Mouse (Mus musculus) small intestine, adult 2 months (tissue): ENCODE data around the gene Slc39a7.

Experiments
- CTCF ChIP-seq: fragments of 200-500 bp; IDR thresholded peaks from 2 replicates; pipeline ENCODE4 v1.5.1; 2012; ENCODE audit warnings: low read depth, mild to moderate bottlenecking, control low read depth, inconsistent platforms, low read length, moderate library complexity, mixed read lengths; ENCODE audit not compliant: insufficient replicate concordance, insufficient read length; ENCODE audit errors: extremely low read depth
- POLR2A ChIP-seq: fragments of 200-500 bp; IDR thresholded peaks from 2 replicates; pipeline ENCODE4 v1.6.1; 2012; ENCODE audit warnings: low read depth, mild to moderate bottlenecking, control low read depth, inconsistent platforms, low read length, moderate library complexity

DNA sequence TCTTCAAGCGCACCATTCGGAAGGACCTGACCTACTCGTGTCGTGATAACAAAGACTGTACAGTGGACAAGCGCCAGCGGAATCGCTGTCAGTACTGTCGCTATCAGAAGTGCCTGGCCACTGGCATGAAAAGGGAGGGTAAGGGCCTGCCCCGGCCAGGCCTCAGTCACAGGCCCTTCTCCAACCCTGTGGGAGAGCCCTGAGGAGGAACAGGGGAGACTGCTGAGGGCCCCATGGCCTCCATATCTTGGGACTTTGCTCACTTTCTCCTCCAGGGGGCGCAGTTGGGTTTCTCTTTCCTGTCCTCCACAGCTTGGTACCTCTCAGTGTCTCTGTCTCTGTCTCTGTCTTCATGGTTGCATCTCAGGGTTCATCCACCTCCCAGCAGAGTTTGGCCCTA lies 2.6 kb upstream of the Slc39a7 start:
- TF ChIP-seq POLR2A (no peak), CTCF (peak; percentile 71; the same call in 1 of the 2 replicates)
